15 mouse cellular contexts compared by ENCODE assay signal in the genomic region with DNA sequence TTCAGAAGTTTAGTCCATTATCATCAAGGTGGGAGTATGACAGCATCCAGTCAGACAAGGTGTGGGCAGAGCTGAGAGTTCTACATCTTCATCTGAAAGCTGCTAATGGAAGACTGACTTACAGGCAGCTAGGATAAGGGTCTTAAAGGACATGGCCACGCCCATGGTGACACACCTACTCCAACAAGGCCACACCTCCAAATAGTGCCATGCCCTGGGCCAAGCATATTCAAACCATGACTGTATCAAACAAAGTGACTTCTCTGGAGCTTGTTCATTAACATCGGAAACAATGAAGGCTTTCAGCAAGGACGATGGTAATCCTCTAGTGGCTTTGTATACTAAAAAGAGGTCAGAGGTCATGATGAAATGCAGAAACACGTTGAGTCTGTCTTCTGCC.
"Had no signal": no experiment of that assay in that cellular context is flagged by ENCODE, and none has a peak within 500 bp of the region (broad histone marks: within the 10 kb centered on the region; RNA-seq: fewer than 3 reads in every experiment).

No protein-coding gene starts in this region.

- DNase-seq: retina, postnatal 1 day; right cerebral cortex, adult 18-20 months; right cerebral cortex, postnatal 14 days; right cerebral cortex, postnatal 25 days; right cerebral cortex, postnatal 4 days; spleen, adult 18-20 months; thymus, adult 18-20 months; thymus, adult 2 months; thymus, postnatal 14 days; thymus, postnatal 25 days; thymus, postnatal 36 days; thymus, postnatal 4 days had no signal

- H3K4me1 ChIP-seq: neural tube, embryonic 15.5 days; stomach, embryonic 15.5 days had no signal

- H3K27ac ChIP-seq: neural tube, embryonic 15.5 days; stomach, embryonic 15.5 days; stomach, postnatal 0 days had no signal

- H3K27me3 ChIP-seq: neural tube, embryonic 15.5 days; stomach, embryonic 15.5 days had no signal

- H3K4me3 ChIP-seq: neural tube, embryonic 15.5 days; stomach, embryonic 15.5 days had no signal

- H3K36me3 ChIP-seq: neural tube, embryonic 15.5 days; stomach, embryonic 15.5 days had no signal

- H3K9me3 ChIP-seq: neural tube, embryonic 15.5 days; stomach, embryonic 15.5 days had no signal
